ENCODE assay signal across 27 mouse cellular contexts in the genomic region with DNA sequence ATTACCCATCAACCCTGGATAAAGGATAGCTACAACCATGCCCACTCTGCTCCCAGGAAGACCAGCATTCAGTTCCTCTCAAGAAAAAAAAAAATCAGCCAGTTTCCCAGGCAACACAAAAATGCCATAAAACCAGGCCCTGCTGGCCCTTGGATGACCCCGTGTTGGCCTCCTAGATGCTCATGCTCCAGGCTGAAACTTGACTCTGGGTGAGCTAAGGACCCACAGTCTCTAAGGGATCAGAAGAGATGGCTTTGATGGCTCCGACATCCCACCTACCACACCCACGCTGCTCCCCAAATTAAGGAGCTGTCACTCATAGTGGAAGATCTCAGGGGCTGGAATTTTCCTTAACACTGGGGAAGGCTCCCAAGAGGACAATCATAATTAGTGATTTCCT. TPM values are rescaled to one million over a fixed set of nuclear protein-coding genes. Genes with fewer than 3 reads are reported as not detected.
A peak's percentile ranks its signal among the peaks of the same experiment; 100 is the strongest.
DNase-seq lines count a peak whose midpoint lies in the region; ATAC-seq and TF ChIP-seq lines count a peak whose summit lies in the region.
"Had no signal": no experiment of that assay in that cellular context is flagged by ENCODE, and none has a peak within 500 bp of the region (broad histone marks: within the 10 kb centered on the region; RNA-seq: fewer than 3 reads in every experiment).

No protein-coding gene starts in this region.

- no peak overlapping the region for H3K27ac ChIP-seq in kidney, adult 2 months (ENCODE audit: insufficient read depth, low read depth, low read length)
- H3K27ac ChIP-seq in lung, embryonic 14.5 days (ENCODE audit: low read depth), result no peak overlapping the region
- no peak overlapping the region for H3K27ac ChIP-seq in forebrain, embryonic 11.5 days (ENCODE audit: low read depth, low read length)
- H3K27ac ChIP-seq: embryonic facial prominence, embryonic 15.5 days; heart, adult 2 months; liver, embryonic 14.5 days; midbrain, embryonic 12.5 days had no signal

- no peak for TF ChIP-seq POLR2A in kidney, adult 2 months (IDR thresholded peaks at IDR 0.05; ENCODE audit: low read depth, low read length)

- WGBS in kidney, adult 2 months, result 47% methylated on average over 3 of the region's 3 CpGs
- 41% methylated on average over 3 of the region's 3 CpGs for WGBS in lung, embryonic 14.5 days
- 72% methylated on average over 3 of the region's 3 CpGs for WGBS in forebrain, embryonic 11.5 days

- DNase-seq in kidney, adult 2 months, result peak; percentile 16
- no peak for DNase-seq in kidney, adult 11 months
- DNase-seq in lung, embryonic 14.5 days, result peak; percentile 15
- no peak for DNase-seq in lung, postnatal 10 days
- DNase-seq in embryo, embryonic 10.5 days (ENCODE audit: low spot score), result peak; percentile 72
- peak; percentile 35 for DNase-seq in forelimb bud, embryonic 11.5 days (ENCODE audit: low read depth, low spot score)
- DNase-seq in adrenal gland, postnatal 10 days, result no peak
- no peak for DNase-seq in forebrain, embryonic 11.5 days (ENCODE audit: low spot score)
- DNase-seq: adrenal gland, postnatal 36 days; cerebellum, adult 18-20 months; cerebellum, postnatal 14 days; gastrocnemius, postnatal 36 days; heart, adult 2 months; kidney, adult 8-10 months; layer of hippocampus, postnatal 36 days; left cerebral cortex, postnatal 4 days; liver; lung, adult 2 months; retina, postnatal 1 day; right cerebral cortex, postnatal 14 days had no signal

- no peak for ATAC-seq in lung, embryonic 14.5 days (ENCODE audit: insufficient read depth)
- no peak for ATAC-seq in forebrain, embryonic 11.5 days (replicated peaks; ENCODE audit: low FRiP score)
- ATAC-seq: forebrain, embryonic 14.5 days; hindbrain, embryonic 16.5 days had no signal

- H3K9ac ChIP-seq in lung, embryonic 14.5 days, result no peak overlapping the region
- no peak overlapping the region for H3K9ac ChIP-seq in forebrain, embryonic 11.5 days (ENCODE audit: low read length)
- H3K9ac ChIP-seq: embryonic facial prominence, embryonic 15.5 days; heart, embryonic 12.5 days; liver, embryonic 14.5 days; midbrain, embryonic 12.5 days had no signal

- no peaks in the 10 kb centered on the region for H3K9me3 ChIP-seq in lung, embryonic 14.5 days (ENCODE audit: low read depth, low read length)
- H3K9me3 ChIP-seq in forebrain, embryonic 11.5 days (ENCODE audit: control insufficient read depth, low read length), result no peaks in the 10 kb centered on the region
- H3K9me3 ChIP-seq: embryonic facial prominence, embryonic 15.5 days; midbrain, embryonic 12.5 days had no signal

- TF ChIP-seq CTCF in kidney, adult 2 months (conservative IDR thresholded peaks at IDR 0.05; ENCODE audit: insufficient read depth, insufficient read length, low read depth, low read length), result no peak
- TF ChIP-seq CTCF in lung, embryonic 14.5 days (IDR thresholded peaks at IDR 0.05; ENCODE audit: low read depth), result no peak

- no peaks in the 10 kb centered on the region for H3K4me1 ChIP-seq in kidney, adult 2 months (ENCODE audit: control insufficient read depth, insufficient read depth, low read length)
- H3K4me1 ChIP-seq in lung, embryonic 14.5 days (ENCODE audit: insufficient read depth), result no peaks in the 10 kb centered on the region
- no peaks in the 10 kb centered on the region for H3K4me1 ChIP-seq in forebrain, embryonic 11.5 days (replicated peaks; ENCODE audit: control insufficient read depth, insufficient read depth, low read length)
- H3K4me1 ChIP-seq: heart, embryonic 12.5 days had no signal

- no peaks in the 10 kb centered on the region for H3K27me3 ChIP-seq in kidney, adult 2 months (replicated peaks; ENCODE audit: control insufficient read depth, insufficient read depth, low read length)
- no peaks in the 10 kb centered on the region for H3K27me3 ChIP-seq in lung, embryonic 14.5 days (ENCODE audit: insufficient read depth, low read length)
- H3K27me3 ChIP-seq in forebrain, embryonic 11.5 days (ENCODE audit: control insufficient read depth, insufficient read depth, low read length), result peaks cover 2% of the 10 kb centered on the region; the same call in 1 of the 2 replicates

- H3K36me3 ChIP-seq in kidney, adult 2 months (ENCODE audit: control insufficient read depth, insufficient read depth, low read length), result no peaks in the 10 kb centered on the region
- no peaks in the 10 kb centered on the region for H3K36me3 ChIP-seq in lung, embryonic 14.5 days (ENCODE audit: insufficient read depth)
- H3K36me3 ChIP-seq in forebrain, embryonic 11.5 days (ENCODE audit: control insufficient read depth, insufficient read depth, low read length), result no peaks in the 10 kb centered on the region
- H3K36me3 ChIP-seq: embryonic facial prominence, embryonic 15.5 days; heart, embryonic 12.5 days; midbrain, embryonic 12.5 days had no signal

- no peak overlapping the region for H3K4me3 ChIP-seq in kidney, adult 2 months (ENCODE audit: insufficient read depth, low read depth, low read length)
- no peak overlapping the region for H3K4me3 ChIP-seq in lung, embryonic 14.5 days (ENCODE audit: low read depth, low read length)
- H3K4me3 ChIP-seq in forebrain, embryonic 11.5 days (ENCODE audit: low read depth, low read length), result no peak overlapping the region
- H3K4me3 ChIP-seq: embryonic facial prominence, embryonic 15.5 days; heart, adult 2 months; heart, embryonic 12.5 days; midbrain, embryonic 12.5 days had no signal

- H3K4me2 ChIP-seq in lung, embryonic 14.5 days, result no peak overlapping the region
- H3K4me2 ChIP-seq in forebrain, embryonic 11.5 days (ENCODE audit: low read depth, low read length, severe bottlenecking), result no peak overlapping the region
- H3K4me2 ChIP-seq: embryonic facial prominence, embryonic 15.5 days; heart, embryonic 12.5 days; midbrain, embryonic 12.5 days had no signal

RNA-seq across cellular contexts. Expression of gene Rgs9, which starts 5.9 kb away (rescaled TPM):
- polyA plus RNA-seq in kidney, adult 2 months (2012; rRNA removed), result 0.86 and 1.4 TPM in 2 replicates
- 1.4 and 1.5 TPM in 2 replicates for polyA plus RNA-seq in lung, embryonic 14.5 days (2014; fragmentation: Nextera tagmentation; extraction: Ambion mirVana)
- 1 to 10 TPM; 5.3 to 7.8 TPM for total RNA-seq in adrenal gland, postnatal 10 days (2021)
- 1.4 and 1.6 TPM in 2 replicates for polyA plus RNA-seq in forebrain, embryonic 11.5 days (2014; fragmentation: Nextera tagmentation; extraction: Ambion mirVana)
- total RNA-seq: gastrocnemius, adult 18-20 months; gastrocnemius, postnatal 36 days had no signal

Comparison
In these comparisons a context has a peak if more than half of its experiments do, and no peak if none do; other contexts are left out.
1. DNase-seq: peak in kidney, adult 2 months (single experiment), lung, embryonic 14.5 days (single experiment), embryo, embryonic 10.5 days (single experiment) and forelimb bud, embryonic 11.5 days (single experiment); none in kidney, adult 11 months (single experiment), lung, postnatal 10 days (single experiment), adrenal gland, postnatal 10 days (single experiment) and forebrain, embryonic 11.5 days (single experiment).